Mouse (Mus musculus): ENCODE measurements around the gene Ppdpf.
"Not testable (repeated sequence)": the region's sequence is repeated elsewhere in the genome, so short reads cannot be mapped to it uniquely, and the experiment has no call there.

The Ppdpf gene

DNA sequence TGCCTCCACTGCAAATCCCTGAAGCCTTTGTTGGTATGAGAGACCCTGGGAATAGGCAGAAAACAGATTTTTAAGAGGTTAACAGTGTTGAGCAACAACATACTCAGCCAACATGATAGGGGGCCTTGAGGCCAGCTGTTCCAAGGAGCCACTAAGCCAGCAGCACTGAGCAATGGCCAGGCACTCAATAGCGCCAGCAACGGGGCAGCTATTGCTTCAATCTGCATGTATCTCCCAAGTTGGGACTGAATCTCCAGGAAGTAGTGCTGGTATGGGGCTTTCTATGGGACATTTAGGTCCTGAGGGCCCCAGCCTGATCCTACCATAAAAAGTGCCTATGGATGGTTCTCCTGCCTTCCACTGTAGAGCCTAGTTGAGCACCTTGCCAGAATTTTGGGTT lies 28.6 kb upstream of the Ppdpf start:
- ATAC-seq (ENCODE audit: insufficient number of reproducible peaks, low FRiP score, low TSS enrichment): no peak

DNA sequence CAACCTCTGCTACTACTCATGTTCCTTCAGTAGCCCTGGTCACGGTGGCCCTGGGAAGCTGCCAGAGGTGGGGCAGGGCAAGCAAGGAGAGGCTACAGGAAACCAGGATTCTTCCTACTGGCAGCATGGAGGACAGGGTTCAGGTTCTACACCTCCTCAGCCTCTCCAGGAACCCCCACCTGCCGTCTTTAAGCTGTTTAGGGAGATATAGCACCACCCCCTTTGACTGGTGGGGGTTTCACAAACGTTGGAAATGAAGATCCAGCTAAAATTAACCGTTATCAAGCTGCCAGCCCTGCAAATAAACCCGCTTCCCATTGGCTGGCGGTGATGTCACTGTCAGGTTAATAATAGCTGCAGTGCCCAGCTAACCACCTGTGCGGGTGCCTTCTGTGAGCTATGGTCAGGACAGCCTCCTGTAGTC lies 27.9 kb upstream of the Ppdpf start:
- ATAC-seq (ENCODE audit: insufficient number of reproducible peaks, low FRiP score, low TSS enrichment): peak; percentile 65

DNA sequence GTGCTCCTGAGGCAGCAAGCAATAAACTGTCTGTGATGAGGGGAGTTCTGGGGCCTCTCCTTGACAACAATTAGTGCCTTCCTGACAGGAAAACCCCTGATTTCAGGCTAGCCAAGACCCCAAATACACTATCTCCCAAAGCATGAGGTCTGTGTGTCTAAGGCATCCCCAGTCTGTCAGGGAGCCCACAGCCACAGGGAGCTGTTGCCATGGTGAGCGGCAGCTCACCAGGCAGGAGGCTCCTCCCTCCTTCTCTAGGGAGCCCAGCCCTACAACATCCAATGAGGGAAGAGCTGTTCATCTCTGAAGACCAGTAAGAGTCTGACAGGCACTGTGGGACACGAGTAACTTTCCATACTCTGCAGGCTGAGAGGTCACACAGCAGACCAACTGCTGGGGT lies 27.3 kb upstream of the Ppdpf start:
- peak; percentile 21 for ATAC-seq (ENCODE audit: insufficient number of reproducible peaks, low FRiP score, low TSS enrichment)

DNA sequence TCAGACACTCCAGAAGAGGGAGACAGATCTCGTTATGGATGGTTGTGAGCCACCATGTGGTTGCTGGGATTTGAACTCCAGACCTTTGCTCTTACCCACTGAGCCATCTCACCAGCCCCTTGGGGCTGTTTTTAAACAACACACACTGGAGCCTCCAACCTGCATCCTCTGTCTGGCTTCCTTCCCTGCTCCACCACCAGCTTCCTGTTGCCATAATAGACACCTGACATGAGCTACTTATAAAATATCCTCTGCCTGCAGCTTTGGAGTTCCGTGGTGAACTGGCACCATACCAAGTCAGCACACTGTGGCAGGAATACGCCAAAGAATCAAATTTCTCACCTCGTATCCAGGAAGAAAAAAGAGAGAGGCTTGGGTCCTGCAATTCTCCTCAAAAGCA lies 26.2 kb upstream of the Ppdpf start:
- ATAC-seq (ENCODE audit: insufficient number of reproducible peaks, low FRiP score, low TSS enrichment): no peak

DNA sequence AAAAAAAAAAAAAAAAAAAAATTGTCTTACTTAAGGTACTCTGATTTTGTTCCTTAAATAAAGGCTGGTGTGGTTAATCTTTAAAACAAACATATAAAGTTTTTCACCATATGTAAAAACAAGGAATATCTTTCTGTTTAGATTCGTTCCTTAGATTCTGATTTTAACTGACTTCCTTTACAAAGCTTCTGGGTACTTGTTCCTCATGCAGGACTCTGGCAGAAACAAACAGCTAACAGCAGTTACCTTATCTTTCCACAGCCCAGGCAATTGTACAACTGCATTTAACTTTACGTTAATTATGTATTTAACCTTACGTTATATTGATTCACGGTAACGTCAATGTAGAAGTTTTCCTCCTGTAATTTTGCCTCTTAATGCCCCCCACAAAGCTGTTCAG lies 20.6 kb upstream of the Ppdpf start:
- no peak for ATAC-seq (ENCODE audit: insufficient number of reproducible peaks, low FRiP score, low TSS enrichment)

DNA sequence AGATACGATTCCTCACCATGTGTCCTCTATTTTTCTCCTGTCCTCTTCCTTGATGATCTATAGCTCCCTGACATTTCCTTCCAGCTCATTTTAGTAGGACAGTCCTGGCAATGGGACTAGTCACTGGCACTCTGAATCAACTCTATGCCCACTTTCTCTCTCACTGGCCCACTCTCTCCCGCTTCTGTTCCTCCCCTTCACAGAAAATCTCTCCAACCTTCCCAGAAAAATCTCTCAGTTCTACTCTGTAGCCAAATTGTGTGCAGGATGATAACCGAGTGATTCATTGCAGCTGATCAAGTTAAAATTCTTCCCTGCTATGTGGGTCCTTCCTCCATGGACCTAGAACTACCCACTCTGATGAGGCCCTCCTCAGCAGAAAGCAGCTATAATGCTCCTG lies 12.4 kb upstream of the Ppdpf start:
- no peak for ATAC-seq (ENCODE audit: insufficient number of reproducible peaks, low FRiP score, low TSS enrichment)

DNA sequence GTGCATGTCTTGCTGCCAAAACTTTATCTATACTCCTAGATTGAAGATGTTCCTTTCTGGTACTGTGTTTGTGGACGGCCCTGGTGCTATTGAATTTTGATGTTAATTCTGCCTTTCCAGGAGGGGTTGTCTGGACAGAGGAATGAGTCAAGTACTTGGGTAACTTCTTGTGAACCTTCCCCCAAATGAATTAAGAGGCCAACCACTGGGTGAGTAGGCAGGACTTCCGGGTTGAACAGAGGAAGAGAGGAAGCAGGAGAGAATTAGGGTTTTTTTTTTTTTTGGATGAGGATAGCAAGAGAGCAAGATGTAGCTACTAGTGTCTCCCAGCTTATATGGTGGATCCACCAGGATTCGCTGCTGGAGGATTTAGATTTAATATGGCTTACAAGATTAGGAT lies 9.0 kb upstream of the Ppdpf start:
- ATAC-seq (ENCODE audit: insufficient number of reproducible peaks, low FRiP score, low TSS enrichment): no peak

DNA sequence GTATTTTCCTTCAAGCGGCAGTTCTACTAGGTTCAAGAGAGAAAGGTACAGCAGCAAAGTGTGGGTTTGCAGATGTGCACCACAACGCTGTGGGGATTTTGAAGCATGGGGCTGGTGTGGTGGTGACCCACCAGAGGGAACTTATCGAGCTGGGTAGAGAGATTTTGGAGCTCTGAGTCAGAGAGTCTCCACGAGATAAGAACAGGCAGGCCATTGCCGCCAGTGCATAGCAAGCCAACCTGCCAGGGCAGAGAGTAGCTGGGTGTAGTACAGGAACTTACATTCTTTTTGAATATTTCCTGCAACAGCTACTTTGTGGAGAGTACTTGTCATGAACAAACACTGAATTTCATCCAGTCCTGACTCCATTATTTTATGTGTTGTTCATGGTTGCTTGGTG lies 8.6 kb upstream of the Ppdpf start:
- ATAC-seq (ENCODE audit: insufficient number of reproducible peaks, low FRiP score, low TSS enrichment): no peak

DNA sequence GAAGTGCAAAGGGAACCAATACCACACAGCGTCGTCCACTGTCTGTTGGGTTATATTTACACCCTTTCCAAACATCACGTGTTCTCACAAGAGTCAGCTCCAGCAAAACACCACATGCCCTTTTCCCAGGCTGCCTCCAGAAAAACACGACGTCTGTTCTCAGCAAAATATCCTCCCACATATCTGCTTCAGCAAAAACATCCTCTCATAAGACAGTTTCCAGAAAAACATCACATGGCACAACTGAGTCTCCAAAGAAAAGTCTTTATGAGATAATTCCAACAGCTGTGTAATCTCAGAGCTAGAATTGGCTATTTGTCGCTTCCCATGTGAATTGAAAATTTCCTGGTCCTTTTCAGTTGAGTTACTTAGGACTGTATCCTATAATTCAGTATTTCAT lies 6.1 kb upstream of the Ppdpf start:
- no peak for ATAC-seq (ENCODE audit: insufficient number of reproducible peaks, low FRiP score, low TSS enrichment)

DNA sequence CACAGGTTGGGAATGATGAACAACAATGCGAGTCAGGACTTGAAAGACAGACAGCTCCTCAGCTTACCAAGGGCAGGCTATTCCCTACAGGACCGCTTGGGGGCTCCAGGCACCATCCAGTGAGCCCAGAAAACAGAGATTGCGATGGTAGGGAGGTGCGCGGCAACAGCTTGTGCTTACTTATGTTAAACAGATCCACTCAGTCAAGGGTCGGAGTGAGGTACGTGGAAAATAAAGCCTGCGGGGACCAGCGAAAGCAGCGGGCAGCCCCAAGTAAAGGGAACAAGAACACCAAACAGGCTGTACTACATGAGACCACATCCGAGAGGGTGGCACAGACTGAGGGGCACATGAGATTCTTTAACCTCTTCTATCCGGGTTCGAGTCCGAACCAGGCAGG lies 412 bp upstream of the Ppdpf start:
- peak; percentile 81 for ATAC-seq (ENCODE audit: insufficient number of reproducible peaks, low FRiP score, low TSS enrichment)

DNA sequence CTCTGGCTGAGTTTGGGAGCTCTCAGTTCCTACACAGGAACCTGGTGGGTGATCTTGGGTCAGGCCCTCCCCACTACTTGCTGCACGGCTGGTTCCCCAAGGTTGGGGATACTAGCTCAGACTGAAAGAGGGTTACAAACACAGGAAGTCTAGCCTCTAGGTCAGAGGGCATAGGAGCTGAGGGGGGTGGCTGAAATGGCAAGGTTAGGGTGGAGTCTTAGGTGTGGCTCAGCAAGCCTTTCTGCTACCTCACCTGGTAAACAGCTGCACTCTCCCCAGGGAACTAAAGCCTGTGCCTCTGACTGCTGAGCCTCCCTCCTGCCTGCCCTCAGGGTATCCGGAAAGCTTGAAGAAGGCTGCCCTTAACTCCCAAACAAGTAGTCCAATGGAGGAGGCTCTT lies 1.6 kb downstream of the Ppdpf start:
- no peak for ATAC-seq (ENCODE audit: insufficient number of reproducible peaks, low FRiP score, low TSS enrichment)

DNA sequence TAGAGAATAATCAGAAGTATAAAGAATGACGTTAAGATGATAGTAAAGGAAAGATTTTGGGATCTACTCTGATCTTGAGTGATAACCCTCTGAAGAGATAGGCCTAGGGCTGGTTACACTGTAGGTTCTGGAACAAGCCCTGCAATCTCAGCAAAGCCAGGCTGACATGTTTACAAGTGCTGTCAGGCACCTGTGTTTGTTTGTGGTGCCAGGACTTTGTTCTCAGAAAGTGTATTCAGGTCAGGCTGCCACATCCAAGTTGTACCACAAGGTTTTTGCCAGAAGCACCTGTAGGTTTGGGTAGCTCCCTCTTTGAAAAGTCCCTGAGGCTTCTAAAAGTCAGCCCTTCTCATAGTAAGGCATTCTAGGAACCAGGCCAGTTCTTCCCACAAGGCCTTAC lies 2.3 kb downstream of the Ppdpf start:
- no peak for ATAC-seq (ENCODE audit: insufficient number of reproducible peaks, low FRiP score, low TSS enrichment)

DNA sequence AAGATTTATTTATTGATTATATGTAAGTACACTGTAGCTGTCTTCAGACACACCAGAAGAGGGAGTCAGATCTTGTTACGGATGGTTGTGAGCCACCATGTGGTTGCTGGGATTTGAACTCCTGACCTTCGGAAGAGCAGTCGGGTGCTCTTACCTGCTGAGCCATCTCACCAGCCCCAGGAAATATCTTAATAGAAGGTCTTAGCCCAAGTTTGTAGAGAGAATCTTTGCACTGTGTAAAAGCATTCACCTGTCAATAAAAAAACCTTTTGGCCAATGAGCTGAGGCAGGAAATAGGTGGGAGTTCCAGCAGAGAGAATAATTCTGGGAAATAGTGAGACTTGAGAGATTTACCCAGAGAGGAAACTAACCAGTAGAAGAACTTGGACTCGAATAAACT lies 4.3 kb downstream of the Ppdpf start:
- not testable (repeated sequence) for ATAC-seq (ENCODE audit: insufficient number of reproducible peaks, low FRiP score, low TSS enrichment)

DNA sequence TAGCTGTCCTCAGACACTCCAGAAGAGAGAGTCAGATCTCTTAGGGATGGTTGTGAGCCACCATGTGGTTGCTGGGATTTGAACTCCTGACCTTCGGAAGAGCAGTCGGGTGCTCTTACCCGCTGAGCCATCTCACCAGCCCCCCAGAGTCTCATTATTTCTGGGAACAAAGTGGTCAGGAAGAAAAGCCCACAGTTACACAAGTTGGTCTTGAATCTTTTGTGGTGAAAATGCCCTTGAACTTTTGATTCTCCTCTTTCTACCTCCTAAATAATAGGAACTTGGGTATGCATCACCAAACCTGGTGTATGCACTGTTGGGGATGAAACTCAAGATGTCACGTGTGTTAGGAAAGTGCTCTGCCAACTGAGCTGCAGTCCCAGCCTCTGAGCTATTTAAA lies 4.9 kb downstream of the Ppdpf start:
- no peak for ATAC-seq (ENCODE audit: insufficient number of reproducible peaks, low FRiP score, low TSS enrichment)

DNA sequence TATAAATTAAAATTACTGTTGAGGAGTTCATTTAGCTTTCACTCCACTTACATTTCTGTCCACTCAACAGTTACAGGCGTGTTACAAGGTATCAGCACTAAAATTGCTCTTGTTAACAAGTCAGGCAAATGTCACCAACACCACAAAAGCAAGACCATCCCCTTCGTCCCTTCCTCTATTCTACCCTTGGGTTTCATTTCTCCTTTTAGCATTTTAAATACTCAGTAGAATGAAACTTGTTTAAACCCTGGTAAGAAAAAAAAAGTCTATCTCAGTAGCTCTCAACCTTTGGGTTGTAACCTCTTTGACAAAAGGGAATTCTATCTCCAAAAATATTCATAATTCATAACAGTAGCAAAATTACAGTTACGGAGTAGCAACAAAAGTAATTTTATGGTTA lies 6.0 kb downstream of the Ppdpf start:
- no peak for ATAC-seq (ENCODE audit: insufficient number of reproducible peaks, low FRiP score, low TSS enrichment)

DNA sequence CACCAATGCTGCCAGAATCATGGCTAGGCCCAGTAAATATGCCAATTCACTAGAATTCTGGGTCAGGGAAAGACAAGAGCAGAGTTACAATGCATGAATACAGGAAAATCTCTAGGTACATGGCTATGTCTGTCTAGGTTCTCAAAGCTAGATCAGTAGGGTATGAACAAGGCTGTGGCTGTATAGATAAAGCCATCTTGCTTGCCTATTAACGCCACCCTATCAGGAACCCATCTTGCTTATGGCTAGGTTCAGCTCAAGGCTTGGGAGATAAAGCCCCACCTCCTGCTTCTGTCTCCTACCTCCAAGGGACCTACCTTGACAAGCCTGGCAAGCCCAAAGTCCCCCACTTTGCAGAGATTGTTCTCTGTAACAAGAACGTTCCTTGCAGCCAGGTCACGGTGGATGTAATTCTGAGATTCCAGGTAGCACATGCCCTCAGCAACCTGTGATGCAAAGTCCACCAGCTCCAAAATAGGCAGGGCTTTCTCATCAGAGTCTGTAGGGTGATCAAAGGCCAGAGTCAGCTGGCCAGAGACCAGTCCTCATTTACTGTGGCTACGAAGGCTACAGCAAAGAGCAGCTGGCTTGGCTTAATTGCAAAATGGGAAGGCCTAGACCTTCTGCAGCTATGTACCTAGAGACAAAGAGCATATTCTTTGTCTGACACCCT lies 9.7 kb downstream of the Ppdpf start:
- ATAC-seq (ENCODE audit: insufficient number of reproducible peaks, low FRiP score, low TSS enrichment): no peak

DNA sequence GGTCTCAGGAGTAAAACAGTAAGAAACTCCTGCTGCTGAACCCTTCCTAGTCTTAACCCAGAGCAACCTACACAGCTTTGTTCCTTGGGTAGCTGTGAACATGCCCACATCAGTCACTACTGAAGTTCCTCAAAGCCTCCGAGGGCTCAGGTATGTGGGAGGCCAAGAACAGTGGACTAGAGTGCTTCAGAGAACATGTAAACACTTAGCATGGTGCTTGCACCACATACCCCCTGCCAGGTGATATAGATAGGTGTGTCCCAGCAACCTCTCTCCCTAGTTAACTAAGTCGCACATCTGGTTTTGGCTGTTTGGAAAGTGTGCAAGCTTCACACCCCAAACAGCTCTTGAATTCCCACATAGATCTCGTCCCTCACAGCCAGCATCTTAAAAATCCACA lies 14.6 kb downstream of the Ppdpf start:
- no peak for ATAC-seq (ENCODE audit: insufficient number of reproducible peaks, low FRiP score, low TSS enrichment)

DNA sequence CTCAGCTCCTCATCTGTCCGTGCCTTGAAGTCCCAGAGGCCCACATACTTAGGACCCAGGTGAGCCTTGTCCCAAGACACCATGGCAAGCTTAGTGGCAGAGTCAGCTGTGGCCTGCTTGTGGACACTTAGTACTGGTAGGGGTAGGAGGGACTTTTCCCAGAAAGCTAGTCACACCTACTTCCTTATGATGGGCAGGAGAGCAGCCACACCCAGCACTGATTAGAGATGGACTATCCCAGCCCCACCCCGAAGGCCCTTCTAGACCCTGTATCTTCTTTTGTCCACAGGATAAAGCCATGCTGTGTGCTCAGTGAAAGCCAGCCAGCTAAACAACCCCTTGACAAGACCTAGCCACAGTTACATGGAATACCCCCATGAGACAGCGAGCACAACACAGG lies 15.4 kb downstream of the Ppdpf start, which contains the start of gene Ptk6:
Gene Ptk6 (minus strand): TSS at position 368 of the 400 bp plus-strand sequence.
- no peak for ATAC-seq (ENCODE audit: insufficient number of reproducible peaks, low FRiP score, low TSS enrichment)

DNA sequence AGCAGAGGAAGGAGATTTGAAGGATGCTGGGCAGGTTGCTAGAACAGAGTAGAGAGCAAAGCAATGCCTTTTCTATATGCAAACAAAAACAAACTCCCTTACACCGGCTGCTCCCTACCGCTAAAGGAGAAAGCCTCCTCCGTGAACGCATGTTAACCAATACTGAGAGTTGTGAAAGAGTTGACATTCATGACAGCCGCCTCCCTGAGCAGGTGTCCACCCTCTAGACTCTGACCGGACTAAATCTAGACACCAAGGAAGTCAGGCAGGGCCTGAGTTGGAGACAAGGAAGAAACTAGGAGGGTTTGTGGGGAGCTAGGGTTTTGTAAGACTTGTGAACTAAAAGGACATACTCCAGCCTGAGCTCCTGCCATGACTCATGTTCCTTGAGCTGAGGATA lies 15.8 kb downstream of the Ppdpf start:
- no peak for ATAC-seq (ENCODE audit: insufficient number of reproducible peaks, low FRiP score, low TSS enrichment)

DNA sequence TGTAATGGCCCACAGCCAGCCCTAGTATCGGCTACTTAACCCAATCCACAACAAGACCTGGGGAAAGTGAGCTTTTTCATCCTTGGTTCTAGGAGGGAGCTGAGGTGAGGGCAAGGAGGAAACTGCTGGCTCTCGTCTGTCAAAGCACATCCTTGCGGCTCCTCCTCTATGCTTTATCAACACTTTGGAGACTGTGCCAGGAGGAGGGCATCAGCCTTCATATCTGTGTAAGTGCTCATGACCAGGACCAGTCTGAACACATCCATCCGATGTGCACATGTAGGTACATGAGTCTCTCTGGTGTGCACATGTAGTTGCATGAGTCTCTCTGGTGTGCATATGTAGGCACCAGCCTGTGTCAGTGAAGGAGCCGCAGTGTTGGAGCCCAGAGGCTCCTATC lies 18.6 kb downstream of the Ppdpf start:
- no peak for ATAC-seq (ENCODE audit: insufficient number of reproducible peaks, low FRiP score, low TSS enrichment)

DNA sequence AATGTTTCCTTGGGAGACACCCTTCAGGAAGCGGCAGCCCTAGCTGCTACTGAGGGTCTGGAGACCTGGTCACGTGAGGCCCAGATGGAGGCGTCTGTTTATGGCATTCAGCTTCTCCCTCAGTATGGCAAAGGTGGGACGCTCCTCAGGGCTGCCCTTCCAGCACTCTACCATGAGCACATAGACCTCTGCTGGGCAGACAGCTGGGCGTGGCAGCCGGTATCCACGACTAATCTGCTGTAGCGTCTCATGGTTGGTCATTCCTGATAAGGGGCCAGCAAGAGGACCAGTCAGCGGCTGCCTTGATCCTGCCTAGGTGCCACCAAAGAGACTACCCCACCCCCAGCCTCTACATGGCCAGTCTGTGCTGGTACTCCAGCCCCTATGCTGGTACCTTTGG lies 19.1 kb downstream of the Ppdpf start:
- no peak for ATAC-seq (ENCODE audit: insufficient number of reproducible peaks, low FRiP score, low TSS enrichment)

DNA sequence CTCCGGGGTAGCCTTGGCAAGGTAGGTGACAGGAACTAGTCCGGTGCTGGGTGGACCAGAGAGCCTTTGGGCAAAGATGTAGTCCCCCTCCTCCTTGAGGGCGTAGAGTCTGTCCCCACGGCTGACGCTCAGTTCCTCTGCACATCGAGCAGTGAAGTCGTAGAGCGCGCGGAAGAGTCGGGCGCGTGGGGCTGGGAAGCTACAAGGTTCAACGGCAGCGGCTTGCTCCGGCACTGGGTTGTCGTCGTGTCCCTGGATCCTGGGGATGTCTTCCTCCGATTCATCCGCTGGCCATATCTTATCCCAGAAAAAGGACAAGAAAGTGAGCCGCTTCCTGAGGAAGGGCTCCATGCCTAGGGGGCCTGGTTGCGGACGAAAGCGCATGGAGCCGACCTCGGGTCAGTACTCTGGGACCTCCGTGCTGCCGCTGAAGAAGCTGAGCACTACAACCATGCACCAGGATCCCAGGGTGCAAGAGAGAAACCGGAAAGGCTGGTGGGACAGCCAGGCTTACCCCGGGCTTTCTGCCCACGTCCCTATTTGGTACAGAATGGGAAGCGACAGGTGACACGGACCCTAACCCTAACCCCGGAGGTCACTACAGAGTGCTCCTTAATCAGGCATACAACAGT lies 25.5 kb downstream of the Ppdpf start:
- ATAC-seq (ENCODE audit: insufficient number of reproducible peaks, low FRiP score, low TSS enrichment): no peak; the same call in 1 of the 2 replicates

All from cerebellum, adult (tissue).